Mouse (Mus musculus): ENCODE measurements around the gene Il27ra. TPM values are rescaled to one million over a fixed set of nuclear protein-coding genes. Genes with fewer than 3 reads are reported as not detected.

The Il27ra gene
- total and polyA plus RNA-seq, 3 experiments, result not detected

DNA sequence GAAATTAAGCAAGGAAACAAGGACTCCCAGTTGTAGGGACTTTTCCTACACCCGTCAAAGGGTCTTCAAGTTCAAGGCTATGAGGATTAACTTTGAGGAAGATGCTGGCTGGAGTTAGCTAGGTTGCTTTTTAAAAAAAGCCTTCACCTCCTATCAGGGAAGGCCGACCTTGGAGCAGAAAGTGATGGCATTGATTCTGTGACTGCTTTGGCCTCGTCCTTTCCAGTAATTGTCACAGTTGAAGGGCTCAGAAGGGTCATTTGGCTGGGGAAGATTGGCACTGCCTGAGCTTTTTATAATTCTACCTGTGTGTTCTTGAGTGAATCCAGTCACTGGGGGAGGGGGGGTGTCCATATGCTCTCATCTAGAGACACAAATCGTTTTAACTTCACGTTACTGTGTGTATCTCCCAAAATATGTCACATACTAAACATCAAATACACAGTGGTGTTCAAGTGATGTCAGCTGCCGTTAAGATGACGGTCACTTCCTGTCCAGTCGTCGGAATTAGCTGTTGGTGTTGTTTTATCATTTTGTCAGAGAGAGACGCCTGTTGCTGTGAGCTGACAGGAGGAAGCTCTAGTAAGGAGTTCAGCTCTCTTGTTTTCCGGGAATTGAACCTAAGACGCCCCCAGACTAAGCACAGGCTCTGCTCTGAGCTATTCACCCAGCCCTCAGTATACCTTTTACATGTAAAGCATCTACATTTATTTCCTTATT is 26.1 kb upstream of the Il27ra start:
- Histone ChIP-seq H3K36me3 (replicated peaks) (peaks cover 39% of the 10 kb centered on the region), H3K4me3 (ENCODE audit: low read depth, low read length) (no peak overlapping the region; the same call in 1 of the 2 replicates), H3K4me1 (ENCODE audit: insufficient read depth, low read depth, low read length) (peaks cover 71% of the 10 kb centered on the region), H3K27me3 (ENCODE audit: insufficient read depth, low read length) (no peaks in the 10 kb centered on the region), H3K9me3 (replicated peaks) (no peaks in the 10 kb centered on the region)
- DNase-seq (ENCODE audit: low spot score) (no peak), ATAC-seq (ENCODE audit: extremely low read depth, insufficient number of reproducible peaks, low FRiP score, poor library complexity, severe bottlenecking) (no peak)
- no peak for TF ChIP-seq GATA1 (IDR thresholded peaks at IDR 0.05; ENCODE audit: borderline replicate concordance, low read length)
- TF ChIP-seq TAL1 (conservative IDR thresholded peaks at IDR 0.05; ENCODE audit: low read depth, low read length), result no peak
- TF ChIP-seq POLR2AphosphoS5 (IDR thresholded peaks at IDR 0.05; ENCODE audit: insufficient replicate concordance, low read depth, low read length), result no peak
- TF ChIP-seq GATA2 (IDR thresholded peaks at IDR 0.05; ENCODE audit: borderline replicate concordance, low read depth, low read length), result no peak
- TF ChIP-seq CTCF (IDR thresholded peaks at IDR 0.05; ENCODE audit: low read depth, low read length), result no peak

DNA sequence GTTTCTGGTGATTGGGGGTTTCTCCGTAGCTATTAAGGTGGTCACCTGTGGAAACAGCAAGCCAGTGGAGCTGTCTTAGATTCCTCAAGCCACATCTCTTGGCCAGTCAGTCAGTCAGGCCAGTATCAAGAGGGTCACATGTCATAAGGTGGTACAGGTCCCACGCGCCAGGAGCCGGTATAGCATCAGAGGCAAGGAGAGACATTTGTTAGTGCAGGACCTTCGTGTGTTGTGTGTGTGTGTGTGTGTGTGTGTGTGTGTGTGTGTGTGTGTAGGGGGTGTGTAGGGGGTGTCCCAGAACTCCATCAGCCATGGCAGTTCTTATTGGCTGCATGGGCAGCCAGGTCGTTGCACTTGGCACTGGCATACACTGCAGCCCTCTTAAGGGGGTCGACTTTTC is 25.5 kb upstream of the Il27ra start:
- ATAC-seq (ENCODE audit: extremely low read depth, insufficient number of reproducible peaks, low FRiP score, poor library complexity, severe bottlenecking) (no peak), DNase-seq (ENCODE audit: low spot score) (no peak)
- peaks cover 35% of the 10 kb centered on the region for H3K36me3 ChIP-seq (replicated peaks)
- H3K4me3 ChIP-seq (ENCODE audit: low read depth, low read length), result peak overlapping the region; percentile 81; the same call in 1 of the 2 replicates
- TF ChIP-seq TAL1 (conservative IDR thresholded peaks at IDR 0.05; ENCODE audit: low read depth, low read length) (no peak), GATA2 (IDR thresholded peaks at IDR 0.05; ENCODE audit: borderline replicate concordance, low read depth, low read length) (no peak), POLR2AphosphoS5 (IDR thresholded peaks at IDR 0.05; ENCODE audit: insufficient replicate concordance, low read depth, low read length) (no peak), GATA1 (IDR thresholded peaks at IDR 0.05; ENCODE audit: borderline replicate concordance, low read length) (no peak), CTCF (IDR thresholded peaks at IDR 0.05; ENCODE audit: low read depth, low read length) (no peak)
- peaks cover 72% of the 10 kb centered on the region for H3K4me1 ChIP-seq (ENCODE audit: insufficient read depth, low read depth, low read length)
- H3K27me3 ChIP-seq (ENCODE audit: insufficient read depth, low read length), result no peaks in the 10 kb centered on the region
- no peaks in the 10 kb centered on the region for H3K9me3 ChIP-seq (replicated peaks)

DNA sequence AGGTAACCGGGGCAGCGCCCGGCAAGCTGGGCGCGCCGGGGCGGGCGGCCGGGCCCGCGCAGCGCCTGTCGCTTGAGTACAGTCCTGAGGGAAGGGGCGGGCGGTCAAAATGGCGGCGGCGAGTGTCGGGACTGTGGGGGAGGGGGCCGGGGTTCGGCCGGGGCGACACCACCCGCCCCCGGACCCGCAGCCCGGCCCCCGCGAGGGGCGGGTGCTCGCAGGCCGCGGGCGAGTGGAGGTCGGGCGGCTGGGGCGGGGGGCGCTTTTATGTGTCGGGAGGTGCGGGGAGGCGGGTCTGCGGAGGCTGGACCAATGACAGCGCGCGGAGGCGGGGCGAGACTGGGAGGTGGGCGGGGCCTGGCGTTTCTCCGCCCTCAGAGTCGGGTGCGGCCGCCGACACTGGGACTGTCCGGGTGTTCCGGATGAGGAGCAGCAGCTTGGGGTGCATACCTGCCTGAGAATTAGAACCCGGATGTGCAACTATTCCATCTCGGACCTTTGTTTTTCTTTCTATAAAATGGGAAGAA is 24.7 kb upstream of the Il27ra start:
- ATAC-seq (ENCODE audit: extremely low read depth, insufficient number of reproducible peaks, low FRiP score, poor library complexity, severe bottlenecking) (peak; percentile 18), DNase-seq (ENCODE audit: low spot score) (peak; percentile 81)
- Histone ChIP-seq H3K27me3 (ENCODE audit: insufficient read depth, low read length) (no peaks in the 10 kb centered on the region), H3K9me3 (replicated peaks) (no peaks in the 10 kb centered on the region), H3K4me1 (ENCODE audit: insufficient read depth, low read depth, low read length) (peaks cover 64% of the 10 kb centered on the region), H3K36me3 (replicated peaks) (peaks cover 27% of the 10 kb centered on the region), H3K4me3 (ENCODE audit: low read depth, low read length) (peak overlapping the region; percentile 81)
- TF ChIP-seq POLR2AphosphoS5 (IDR thresholded peaks at IDR 0.05; ENCODE audit: insufficient replicate concordance, low read depth, low read length) (no peak), CTCF (IDR thresholded peaks at IDR 0.05; ENCODE audit: low read depth, low read length) (no peak), GATA2 (IDR thresholded peaks at IDR 0.05; ENCODE audit: borderline replicate concordance, low read depth, low read length) (no peak), TAL1 (conservative IDR thresholded peaks at IDR 0.05; ENCODE audit: low read depth, low read length) (no peak), GATA1 (IDR thresholded peaks at IDR 0.05; ENCODE audit: borderline replicate concordance, low read length) (no peak)

DNA sequence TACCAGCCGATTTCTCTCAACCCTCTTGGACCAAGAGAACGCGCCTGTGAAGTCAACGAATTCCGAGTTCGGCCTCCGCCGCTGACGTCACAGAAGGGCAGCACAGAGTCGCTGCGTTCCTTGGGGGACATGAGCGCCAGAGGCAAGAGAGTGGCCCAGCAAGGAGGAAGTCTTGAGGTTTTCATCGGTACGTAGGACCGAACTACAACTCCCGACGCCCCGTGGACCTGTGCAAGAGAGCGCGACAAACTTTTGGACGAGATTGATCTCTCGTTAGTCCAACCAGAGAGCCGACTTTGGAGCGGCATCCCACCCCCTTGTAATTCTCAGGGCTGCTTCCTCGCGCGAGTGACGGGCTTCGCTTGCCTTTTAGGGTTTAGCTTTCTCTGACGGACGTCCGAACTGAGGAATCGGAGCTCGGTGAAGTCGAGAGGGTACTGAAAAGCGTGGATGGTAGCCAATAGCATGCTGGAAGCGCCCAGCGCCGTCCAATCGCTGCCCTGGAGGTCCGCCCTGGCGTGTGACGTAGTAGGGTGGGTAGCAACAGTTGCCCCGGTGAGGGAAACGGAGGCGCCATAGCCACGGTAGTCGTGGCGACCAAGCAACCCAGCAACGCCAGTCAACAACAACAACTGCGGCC is 24.0 kb upstream of the Il27ra start, which contains the start of gene Rfx1:
Gene Rfx1 (plus strand): TSS at position 544 of the 640 bp plus-strand sequence.
- H3K4me3 ChIP-seq (ENCODE audit: low read depth, low read length), result peak within 1 kb of the TSS; percentile 81
- no peaks in the 10 kb centered on the region for H3K9me3 ChIP-seq (replicated peaks)
- TF ChIP-seq GATA1 (IDR thresholded peaks at IDR 0.05; ENCODE audit: borderline replicate concordance, low read length), result no peak
- TF ChIP-seq GATA2 (IDR thresholded peaks at IDR 0.05; ENCODE audit: borderline replicate concordance, low read depth, low read length), result no peak
- no peak for TF ChIP-seq CTCF (IDR thresholded peaks at IDR 0.05; ENCODE audit: low read depth, low read length)
- TF ChIP-seq POLR2AphosphoS5 (IDR thresholded peaks at IDR 0.05; ENCODE audit: insufficient replicate concordance, low read depth, low read length), result no peak
- no peak for TF ChIP-seq TAL1 (conservative IDR thresholded peaks at IDR 0.05; ENCODE audit: low read depth, low read length)
- ATAC-seq (ENCODE audit: extremely low read depth, insufficient number of reproducible peaks, low FRiP score, poor library complexity, severe bottlenecking) (peak; percentile 90), DNase-seq (ENCODE audit: low spot score) (peak; percentile 99)
- H3K27me3 ChIP-seq (ENCODE audit: insufficient read depth, low read length), result no peaks in the 10 kb centered on the region
- peaks cover 58% of the 10 kb centered on the region for H3K4me1 ChIP-seq (ENCODE audit: insufficient read depth, low read depth, low read length)
- peaks cover 23% of the 10 kb centered on the region for H3K36me3 ChIP-seq (replicated peaks)

DNA sequence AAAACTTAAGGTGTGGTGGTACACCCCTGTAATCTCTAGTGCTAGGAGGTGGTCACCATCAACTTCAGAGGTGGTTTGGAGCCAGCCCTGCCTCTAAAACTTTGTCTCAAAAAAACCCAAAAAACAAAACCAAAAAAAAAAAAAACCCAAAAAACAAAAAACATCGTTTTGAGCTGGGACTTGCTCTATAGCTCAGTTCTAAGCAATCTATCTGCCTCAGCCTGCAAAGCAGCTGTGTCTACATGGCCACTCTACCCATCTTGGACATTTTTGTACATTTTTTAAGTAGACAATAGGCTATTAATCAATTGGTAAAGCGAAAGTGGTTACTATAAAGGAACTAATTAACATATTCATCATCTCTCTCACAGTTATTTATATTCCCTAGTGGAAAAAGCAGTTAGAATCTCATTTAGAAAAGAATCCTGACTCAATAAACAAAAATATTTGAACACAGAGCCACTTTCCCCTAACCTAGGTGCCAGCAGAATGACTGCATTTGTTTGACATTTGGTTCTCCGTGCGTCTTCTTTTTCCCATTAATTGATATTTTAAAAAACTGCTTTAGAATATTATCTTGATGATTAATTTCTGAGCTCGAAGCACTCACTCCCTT is 23.2 kb upstream of the Il27ra start:
- Histone ChIP-seq H3K9me3 (replicated peaks) (no peaks in the 10 kb centered on the region), H3K4me3 (ENCODE audit: low read depth, low read length) (peak overlapping the region; percentile 81), H3K4me1 (ENCODE audit: insufficient read depth, low read depth, low read length) (peaks cover 51% of the 10 kb centered on the region), H3K27me3 (ENCODE audit: insufficient read depth, low read length) (no peaks in the 10 kb centered on the region), H3K36me3 (replicated peaks) (peaks cover 15% of the 10 kb centered on the region)
- TF ChIP-seq CTCF (IDR thresholded peaks at IDR 0.05; ENCODE audit: low read depth, low read length) (no peak), POLR2AphosphoS5 (IDR thresholded peaks at IDR 0.05; ENCODE audit: insufficient replicate concordance, low read depth, low read length) (no peak), GATA1 (IDR thresholded peaks at IDR 0.05; ENCODE audit: borderline replicate concordance, low read length) (no peak), GATA2 (IDR thresholded peaks at IDR 0.05; ENCODE audit: borderline replicate concordance, low read depth, low read length) (no peak), TAL1 (conservative IDR thresholded peaks at IDR 0.05; ENCODE audit: low read depth, low read length) (no peak)
- ATAC-seq (ENCODE audit: extremely low read depth, insufficient number of reproducible peaks, low FRiP score, poor library complexity, severe bottlenecking) (no peak), DNase-seq (ENCODE audit: low spot score) (no peak)
